Mouse (Mus musculus) mature B cell (primary cell): ENCODE measurements around the gene Glt6d1.
"Not testable (repeated sequence)": the region's sequence is repeated elsewhere in the genome, so short reads cannot be mapped to it uniquely, and the experiment has no call there.

Experiments used
- in situ Hi-C: fragments of 300-500 bp; cut with MboI; formaldehyde crosslinking; loops from 2 replicates; pipeline ENCODE4 v1.14.3; 2019

The Glt6d1 gene

DNA sequence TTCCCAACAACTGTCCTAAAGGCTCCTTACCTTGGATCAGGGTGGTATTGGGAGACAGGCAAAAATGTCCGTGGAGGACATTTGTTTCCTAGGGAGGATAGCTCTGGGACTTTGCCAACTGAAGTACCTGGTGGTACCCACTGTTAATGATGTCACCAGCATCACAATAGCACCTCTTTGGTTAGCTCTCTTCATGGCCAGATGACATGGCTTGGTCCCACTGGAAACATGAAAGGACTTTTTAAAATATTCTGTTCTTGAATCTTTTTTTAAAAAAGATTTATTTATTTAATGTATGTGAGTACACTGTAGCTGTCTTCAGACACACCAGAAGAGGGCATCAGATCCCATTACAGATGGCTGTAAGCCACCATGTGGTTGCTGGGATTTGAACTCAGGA is at the start of gene Glt6d1:
Gene Glt6d1, minus strand, starts transcription at position 101 of the 400 bp plus-strand sequence.
- in situ Hi-C loops: not testable (repeated sequence)

DNA sequence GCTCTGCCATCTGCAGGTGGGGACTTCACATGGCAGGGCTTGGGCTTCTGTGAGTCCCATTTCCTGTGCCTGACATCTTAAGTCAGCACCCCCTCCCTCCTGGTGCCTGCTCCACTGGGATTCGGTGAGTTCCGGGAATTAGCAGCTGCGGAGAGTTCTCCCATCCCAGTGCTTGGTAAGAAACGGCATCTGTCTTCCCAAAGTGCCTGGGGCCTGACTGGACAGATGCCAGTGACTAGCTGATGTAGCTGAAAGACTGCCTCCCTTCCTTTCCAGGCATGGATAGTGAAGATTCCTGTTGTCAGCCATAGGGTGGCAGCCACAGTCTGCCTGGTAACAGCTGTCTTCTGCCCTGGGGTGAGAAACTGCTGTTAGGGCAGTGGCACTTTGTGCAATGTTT is 49.8 kb upstream of the Glt6d1 start:
- in situ Hi-C loops: no loop called here

DNA sequence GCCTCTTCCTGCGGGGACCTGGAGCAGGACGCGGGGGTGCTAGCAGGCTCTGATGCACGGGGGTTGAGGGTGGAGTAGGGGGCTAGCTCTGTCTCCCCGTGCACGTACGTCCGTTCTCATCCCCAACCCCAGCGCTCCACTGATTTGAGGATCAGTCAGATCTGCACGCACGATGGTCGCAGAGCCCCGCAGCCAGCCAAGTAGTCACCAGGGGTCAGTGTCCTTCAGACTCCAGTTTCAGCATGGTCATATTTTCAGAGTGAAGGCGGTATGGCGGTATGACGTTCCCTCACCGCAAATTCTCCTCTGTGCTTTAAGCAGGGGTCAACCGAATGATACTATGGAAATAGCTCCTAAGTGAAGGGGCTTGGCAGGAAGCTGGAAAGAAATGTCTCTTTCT is 48.6 kb upstream of the Glt6d1 start:
- in situ Hi-C loops: no loop called here

DNA sequence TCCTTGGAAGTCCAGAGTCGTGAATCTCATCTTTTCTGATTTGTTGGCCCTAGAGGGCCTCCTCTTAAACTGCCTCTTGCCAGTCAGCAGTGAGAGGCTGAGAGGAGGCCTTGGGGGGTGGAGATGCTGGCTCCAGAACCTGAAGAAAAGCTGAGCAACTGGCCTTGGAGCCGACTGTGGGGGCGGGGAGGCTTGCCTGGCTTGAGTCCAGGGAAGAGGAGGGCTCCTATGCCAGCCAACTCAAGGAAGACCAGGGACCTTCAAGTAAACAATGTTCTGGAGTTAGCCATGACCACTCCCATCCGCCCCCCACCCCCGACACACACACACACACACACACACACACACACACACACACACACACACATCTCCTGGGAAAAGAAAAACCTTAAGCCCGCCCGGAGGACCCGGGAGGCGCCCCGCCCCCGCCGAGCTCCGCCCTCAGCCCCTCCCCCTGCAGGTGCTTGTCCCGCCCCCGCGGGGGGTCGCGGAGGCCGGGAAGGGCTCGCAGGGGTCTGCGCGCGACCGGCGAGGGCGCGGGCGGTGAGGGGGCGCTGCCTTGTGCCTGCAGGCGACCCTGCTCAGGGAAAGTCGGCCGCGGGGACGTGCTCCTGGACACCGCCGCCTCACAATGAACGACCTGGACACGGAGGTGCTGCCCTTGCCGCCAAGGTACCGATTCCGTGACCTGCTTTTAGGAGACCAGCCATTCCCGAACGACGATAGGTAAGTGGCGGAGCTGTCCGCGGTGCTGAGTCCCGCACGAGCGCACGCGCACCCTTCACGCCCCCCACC is 47.9 kb upstream of the Glt6d1 start, which contains the start of gene Kcnt1:
Gene Kcnt1, plus strand, starts transcription at position 398 of the 795 bp plus-strand sequence.
- in situ Hi-C loops: no loop called here

DNA sequence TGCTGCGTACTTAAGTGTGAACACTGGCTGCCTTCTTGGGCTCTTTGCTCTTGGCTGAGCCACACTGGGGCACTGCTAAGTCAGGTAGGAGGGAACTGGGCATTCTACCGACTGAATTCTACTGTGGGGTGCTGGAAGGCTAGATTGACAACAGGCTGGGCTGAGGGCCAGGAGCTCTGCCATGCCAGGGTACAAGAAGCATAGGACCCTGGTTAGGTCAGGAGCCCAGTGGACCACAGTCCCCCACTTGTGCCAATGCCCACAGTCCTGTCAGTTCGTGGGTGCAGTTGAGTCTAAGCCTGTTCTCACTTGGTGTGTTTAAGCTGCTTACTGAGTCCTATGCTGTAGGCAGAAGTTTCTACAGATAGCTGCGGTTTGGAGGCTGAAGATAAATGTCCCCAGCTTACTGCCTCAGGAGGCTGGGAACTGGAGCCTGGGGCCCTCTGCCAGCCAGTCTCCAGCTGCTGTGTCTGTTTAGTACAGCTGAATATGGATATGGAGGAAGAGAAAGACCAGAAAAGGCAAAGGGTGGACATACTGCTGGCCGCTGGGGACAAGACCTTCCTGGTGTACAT is 47.1 kb upstream of the Glt6d1 start:
- in situ Hi-C loops: no loop called here

DNA sequence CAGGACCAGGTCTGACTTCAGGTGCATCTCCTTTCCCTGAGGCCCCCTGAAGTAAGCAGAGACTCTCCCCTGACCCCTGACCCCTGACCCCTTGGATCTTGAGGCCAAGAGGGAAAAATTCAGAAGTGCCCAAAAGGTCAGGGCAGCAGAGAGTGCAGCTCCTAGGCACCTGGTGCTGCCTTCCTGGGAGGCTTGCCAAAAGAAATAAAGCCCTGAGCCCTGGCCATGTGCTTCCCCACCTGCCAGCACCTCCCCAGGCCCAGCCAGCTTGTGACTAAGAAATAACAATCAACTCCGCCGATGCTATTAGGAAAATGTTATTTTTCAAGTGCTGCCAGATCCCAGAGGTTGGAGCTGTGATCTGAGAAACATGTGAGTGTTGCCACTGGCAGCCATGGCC is 46.4 kb upstream of the Glt6d1 start:
- in situ Hi-C loops: no loop called here

DNA sequence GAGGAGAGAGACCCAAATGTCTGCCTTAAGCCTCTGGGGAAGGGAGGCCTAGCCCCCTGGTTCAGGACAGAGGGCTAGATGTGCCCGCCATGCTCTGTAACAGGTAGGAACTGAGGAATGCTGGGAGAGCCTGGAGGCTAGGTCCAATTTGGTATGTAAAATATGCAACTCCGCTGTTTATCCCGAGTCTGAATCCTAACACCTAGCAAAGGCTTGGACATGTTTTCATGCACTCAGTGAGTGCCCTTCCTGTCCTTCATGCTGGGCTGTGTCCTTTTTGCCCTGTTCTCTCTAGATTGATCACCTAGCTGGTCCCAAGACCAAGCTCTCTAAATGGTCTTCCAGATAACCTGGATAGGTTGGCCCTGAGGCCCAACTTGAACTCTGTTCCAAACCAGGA is 44.2 kb upstream of the Glt6d1 start:
- in situ Hi-C loops: no loop called here

DNA sequence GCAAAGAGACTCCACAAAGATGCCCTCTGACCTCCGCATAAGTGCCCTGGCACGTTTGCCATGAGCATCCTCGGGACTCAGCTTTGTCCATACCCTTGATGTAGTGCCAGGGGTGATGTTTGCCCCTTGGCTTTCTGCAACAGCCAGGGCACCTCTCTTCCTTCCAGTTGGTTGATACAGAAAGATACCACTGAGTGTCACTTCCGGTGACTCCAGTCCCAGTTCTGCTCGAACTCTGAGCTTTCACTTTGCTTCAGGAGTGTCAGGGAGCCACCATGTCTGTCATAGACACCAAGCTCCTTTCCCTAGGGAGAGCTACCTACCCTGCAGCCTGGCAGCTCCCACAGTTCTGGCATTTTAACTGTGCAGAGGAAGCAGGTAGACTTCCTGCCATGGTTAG is 38.4 kb upstream of the Glt6d1 start:
- in situ Hi-C loops: no loop called here

DNA sequence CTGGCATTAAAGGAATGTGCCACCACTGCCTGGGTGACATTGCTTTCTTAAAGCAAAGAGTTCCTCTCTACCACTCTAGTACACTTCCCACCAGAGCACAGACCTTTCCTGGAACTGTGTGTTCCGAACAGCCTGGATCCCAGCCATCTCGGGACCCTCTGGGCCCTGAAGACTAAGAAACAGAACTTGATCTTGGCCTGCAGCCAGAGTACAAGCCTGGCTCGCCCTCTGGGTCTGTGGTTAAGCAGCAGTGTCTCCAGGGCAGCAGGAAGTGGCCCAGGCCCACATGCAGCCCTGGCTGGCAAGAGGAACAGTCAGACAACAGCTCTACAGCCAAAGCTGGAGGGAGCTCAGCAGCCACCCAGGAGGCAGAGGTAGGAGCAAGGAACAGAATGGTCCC is 37.0 kb upstream of the Glt6d1 start:
- in situ Hi-C loops: no loop called here

DNA sequence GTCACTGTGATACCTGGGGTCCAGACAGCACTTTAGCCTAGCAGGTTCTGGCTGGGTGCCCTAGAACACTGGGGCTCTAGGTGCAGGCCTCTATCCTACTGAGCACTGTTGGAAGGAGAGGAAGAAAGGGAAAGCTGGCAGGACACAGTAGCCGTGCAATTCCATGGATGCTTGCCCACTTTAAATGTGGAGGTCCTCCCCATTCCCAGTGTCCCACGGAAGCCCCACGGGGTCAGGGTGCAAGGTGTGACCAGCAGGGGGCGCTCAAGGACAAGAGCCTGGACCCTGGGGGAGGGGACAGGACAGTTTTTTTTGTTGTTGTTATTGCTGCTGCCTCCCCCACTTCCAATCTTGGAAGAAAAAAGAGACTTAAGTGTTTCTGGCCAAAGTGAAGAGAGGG is 34.7 kb upstream of the Glt6d1 start:
- in situ Hi-C loops: no loop called here

DNA sequence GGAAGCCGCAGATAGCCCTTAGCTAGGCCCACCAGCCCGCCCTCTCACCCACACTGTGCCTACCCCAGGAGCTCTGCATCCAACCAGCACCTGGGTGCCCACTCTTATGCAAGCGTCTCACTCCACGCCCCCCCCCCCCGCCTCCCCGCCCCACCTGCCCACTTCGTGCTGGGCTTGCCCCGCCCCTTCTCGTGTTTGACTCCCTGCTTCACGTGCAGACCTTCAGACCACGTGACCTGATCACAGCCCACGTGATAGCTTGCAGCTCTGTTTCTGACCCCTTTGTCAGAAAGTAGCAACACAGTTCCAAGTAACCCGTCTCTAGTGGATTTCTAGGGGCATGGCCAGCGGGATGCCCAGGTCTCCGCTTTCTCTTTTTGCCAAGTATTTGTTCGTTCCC is 31.6 kb upstream of the Glt6d1 start, which contains the start of gene Sohlh1:
Gene Sohlh1, minus strand, starts transcription at position 23 of the 400 bp plus-strand sequence.
- in situ Hi-C loops: no loop called here

DNA sequence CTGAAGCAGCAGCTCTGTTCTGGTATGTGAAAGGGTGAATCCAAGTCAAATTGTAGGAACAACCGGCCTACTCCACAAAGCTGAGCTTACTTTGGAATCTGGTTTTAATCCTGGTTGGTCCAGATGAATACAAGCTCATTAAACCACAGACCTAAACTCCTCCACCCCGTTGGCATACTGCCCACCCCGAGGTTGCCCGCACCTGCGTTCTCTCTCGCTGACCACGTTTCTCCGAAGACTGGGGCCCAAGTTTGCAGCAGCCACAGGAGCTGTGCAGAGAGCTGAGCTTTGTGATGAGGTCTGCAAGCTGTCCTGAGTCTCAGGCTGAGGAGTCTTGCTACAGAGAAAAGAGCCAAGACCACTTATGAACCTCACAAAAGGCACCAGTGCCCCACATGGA is 30.9 kb upstream of the Glt6d1 start:
- in situ Hi-C loops: no loop called here

DNA sequence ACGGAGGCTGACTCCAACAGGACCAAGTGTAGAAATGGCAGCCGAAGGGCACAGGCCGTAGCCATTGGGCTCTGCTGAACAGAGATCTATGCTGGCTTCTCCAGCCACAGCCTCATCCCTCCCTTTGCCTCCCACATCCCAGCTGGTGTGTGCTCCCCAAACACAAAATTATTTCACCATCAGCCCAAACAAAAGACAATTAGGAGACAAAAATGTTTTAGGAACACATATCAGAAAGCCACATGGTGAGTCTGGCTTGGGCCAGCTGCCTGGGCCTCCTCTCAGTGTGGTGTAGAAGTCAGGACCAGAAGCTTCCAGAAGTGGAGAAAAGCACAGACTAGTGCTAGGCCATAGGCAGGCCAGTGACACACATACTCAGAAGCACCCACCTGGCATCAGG is 28.4 kb upstream of the Glt6d1 start:
- in situ Hi-C loops: no loop called here

DNA sequence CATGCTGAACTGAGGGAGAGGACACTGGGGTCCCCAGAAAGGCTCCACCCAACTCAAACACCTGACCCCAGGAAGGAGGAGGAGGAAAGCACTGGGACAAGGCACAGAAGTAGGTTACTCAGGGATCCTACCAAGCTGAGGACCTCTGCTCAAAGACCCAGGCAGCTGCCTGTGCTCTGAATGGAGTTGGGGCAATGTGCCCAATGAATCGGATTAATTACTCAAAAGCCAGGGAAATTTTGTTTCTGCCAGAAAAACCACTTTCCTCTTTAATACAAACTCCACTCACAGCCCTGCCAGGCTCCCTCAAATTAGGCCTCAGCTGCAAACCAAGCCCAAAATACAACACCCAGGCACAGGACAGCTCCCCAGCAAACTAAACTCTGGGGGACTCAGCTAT is 27.1 kb upstream of the Glt6d1 start:
- in situ Hi-C loops: no loop called here

DNA sequence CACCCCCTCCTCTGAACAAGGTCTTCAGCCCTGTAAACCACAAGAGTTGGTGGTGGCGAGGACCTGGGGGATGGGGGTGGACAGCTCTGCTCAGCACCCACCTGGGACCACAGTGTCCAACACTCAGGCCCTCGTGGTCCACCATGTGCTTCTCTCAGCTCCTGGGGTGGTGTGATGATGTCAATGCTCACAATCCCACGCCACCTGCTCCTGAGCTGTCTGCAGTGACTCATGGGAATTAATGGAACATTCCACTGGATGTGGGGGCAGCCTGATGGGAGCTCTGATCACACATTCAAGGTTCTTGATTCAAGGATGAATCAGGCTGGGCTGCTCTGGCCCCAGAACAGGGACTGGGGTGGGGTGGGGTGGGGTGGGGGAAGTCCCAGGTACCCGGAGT is 26.5 kb upstream of the Glt6d1 start:
- in situ Hi-C loops: no loop called here

DNA sequence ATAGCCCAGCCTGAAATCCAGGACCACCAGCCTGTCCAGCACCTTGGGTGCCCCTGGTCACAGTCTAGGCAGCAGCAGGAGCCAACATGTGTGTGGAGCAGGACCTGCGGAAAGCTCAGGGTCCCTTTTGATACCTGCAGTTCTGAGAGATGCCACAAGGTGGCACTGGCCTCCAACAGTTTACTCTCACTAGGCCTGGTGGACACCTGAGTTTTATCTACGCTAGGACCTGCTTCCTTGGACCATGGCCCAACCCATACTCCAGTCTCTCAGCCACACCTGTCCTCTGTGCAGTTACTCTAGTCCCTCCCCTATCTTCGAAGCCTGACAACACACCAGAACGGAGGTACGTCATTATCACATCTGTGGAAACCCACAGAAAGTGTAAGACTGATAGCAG is 20.6 kb upstream of the Glt6d1 start:
- in situ Hi-C loops: no loop called here

DNA sequence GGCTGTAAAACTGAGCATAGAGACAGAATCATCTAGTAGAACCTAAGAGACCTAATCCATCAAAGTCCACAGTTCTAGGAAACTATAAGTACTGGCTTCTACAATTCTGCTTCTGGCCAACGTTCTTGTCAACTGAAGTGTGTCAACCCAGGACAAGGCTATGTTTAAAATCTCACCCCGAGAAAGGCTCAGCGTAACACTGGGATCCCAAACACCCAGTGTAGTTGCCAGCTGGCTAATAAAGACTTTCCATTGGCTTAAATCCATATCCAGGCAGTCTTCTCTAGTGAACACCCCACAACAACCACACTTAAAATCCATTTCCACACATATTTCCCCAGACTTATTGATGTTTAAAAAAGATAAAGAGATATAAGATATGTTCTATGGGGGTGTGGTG is 15.1 kb upstream of the Glt6d1 start:
- in situ Hi-C loops: no loop called here

DNA sequence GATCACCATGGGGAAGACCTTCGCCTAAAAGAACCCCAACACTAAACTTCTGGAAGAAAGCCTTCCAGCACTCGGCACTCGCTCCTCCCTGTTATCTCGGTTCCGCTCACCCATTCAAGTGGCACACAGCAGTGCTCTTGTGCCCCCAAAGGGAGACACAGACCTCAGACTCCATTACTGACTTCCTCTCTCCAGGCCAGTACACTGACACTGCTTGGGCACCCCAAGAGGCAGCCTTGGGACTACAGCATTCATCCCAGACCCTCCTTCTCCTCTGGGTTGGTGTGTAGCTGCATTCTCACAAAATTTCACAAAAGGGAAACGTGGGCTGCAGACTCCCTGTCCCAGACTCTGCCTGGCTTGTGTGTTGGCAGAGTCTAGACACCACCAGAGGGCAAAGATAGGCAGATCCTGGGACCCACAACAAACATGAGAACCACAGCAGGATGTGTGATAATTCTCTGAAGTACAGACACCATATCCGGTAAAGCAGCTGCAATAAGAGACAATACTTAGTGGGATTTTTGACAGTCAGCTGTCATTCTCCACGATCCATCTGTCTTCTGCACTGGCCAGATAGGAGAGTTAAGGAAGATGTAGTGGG is 12.8 kb upstream of the Glt6d1 start:
- in situ Hi-C loops: no loop called here

DNA sequence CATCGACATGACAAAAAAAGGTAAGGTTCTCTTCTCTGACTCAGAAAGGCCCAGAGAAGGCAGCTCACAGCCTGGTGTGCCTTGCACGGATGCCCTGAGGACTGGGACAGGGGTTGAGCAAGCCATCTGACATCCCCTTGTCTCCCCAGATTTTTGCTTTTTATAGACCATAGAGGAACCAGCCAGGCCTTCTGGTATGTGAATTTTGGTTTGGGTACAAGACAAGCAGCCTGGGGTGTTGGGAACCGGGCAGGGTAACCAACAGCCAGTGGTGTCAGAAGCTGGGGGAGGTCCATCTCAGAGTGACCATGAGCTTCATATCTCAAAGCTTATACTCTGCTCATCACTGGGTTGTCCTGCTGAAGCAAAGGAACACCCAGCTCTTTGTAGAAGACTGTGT is 9.1 kb upstream of the Glt6d1 start:
- in situ Hi-C loops: no loop called here

DNA sequence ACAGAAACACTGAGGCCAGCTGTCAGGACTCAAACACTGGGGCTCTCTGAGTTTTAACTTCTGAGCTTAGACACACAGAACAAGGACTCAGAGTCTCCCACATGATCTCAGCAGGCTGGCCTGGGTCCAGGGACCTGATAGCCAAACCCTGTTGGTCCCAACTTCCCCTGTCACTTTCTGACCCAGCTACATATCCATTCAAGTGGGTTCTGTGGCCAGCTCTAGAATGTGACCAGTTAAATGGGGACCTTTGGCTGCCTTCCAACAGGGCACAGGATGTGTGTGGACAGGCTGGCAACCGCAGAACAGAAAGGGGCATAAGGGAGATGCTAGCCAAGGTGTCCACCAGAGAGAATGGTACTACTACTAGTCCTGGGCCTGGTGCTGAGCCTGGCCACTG is 7.2 kb upstream of the Glt6d1 start, which contains the start of gene Lcn9:
Gene Lcn9, plus strand, starts transcription at position 348 of the 400 bp plus-strand sequence.
- in situ Hi-C loops: no loop called here

DNA sequence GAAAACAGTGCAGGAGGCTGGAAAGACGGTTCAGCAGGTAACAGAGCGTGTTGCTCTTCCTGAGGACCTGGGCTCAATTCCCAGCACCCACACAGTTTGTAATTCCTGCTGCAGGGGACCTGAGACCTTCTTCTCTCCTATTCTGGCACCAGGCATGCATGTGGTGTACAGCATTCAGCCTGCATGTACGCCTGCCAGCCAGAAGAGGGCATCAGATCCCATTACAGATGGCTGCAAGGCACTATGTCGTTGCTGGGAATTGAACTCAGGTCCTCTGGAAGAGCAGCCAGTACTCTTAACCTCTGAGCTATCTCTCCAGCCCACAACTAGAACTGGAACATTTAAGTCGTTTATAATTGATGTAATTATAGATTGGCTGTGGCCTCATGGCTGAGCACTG is 2.3 kb downstream of the Glt6d1 start:
- in situ Hi-C loops: no loop called here

DNA sequence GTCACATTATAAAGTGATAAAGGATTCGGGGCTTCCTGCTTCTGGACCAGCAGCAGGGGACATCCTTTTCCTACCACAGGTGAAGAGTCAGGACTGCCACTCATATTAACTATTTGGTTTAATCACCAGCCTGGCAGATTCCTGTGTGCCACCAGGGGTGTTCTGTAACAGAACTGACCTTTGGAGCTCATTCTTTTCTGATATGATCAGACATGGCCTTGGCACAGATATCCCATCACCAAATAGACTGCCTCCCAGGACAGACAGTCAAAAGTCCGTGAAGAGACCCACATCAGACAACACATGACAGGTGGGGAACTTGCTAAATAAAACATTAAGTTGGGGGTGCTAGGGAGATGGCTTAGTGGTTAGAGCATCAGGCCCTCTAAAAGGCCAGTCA is 3.9 kb downstream of the Glt6d1 start:
- in situ Hi-C loops: no loop called here

DNA sequence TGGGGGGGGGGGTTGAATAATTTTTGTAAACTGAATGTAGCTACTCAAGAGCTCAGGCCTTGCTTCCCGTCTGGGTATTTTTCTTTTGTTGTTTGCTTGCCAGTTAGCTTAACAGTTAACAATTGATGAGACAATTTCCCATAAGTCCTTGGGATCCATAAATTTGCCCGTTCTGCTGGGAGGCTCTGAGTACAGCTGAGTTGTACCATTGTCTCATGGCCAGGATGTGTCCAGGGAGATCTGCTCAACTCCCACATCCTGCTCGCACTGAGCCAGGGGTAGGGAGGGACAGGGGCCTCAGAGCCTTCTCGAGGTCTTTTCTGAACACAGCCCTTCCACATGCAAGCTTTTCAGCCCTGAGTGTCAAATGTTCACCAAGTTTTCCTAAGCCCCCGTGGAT is 17.6 kb downstream of the Glt6d1 start:
- in situ Hi-C loops: no loop called here
